Mouse (Mus musculus): Measurements from ENCODE around the gene Ctnnb1. TPM values are rescaled to one million over a fixed set of nuclear protein-coding genes. Genes with fewer than 3 reads are reported as not detected.

Ctnnb1 gene
- total RNA-seq, 1 experiment from 2014 or later, result 460 TPM

DNA sequence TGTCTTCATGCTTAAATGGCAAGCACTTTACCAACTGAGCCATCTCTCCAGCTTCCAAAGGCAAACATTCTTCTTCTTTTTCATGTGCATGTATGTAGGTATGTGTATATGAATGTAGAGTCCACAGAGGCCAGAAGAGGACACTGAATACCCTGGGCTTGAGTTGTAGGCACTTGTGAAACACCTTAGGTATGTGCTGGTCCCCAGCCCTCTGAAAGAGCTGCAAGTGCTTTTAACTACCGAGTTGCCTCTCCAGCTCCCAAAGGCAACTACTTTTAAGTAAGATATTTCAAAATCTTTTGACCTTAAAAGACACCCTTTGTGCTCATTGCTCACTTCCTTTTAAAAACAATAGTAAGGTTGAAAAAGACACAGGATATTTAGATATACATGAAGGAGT lies 2.9 kb upstream of the Ctnnb1 start:
- ATAC-seq (replicated peaks; ENCODE audit: low read depth, poor library complexity, severe bottlenecking), result no peak

DNA sequence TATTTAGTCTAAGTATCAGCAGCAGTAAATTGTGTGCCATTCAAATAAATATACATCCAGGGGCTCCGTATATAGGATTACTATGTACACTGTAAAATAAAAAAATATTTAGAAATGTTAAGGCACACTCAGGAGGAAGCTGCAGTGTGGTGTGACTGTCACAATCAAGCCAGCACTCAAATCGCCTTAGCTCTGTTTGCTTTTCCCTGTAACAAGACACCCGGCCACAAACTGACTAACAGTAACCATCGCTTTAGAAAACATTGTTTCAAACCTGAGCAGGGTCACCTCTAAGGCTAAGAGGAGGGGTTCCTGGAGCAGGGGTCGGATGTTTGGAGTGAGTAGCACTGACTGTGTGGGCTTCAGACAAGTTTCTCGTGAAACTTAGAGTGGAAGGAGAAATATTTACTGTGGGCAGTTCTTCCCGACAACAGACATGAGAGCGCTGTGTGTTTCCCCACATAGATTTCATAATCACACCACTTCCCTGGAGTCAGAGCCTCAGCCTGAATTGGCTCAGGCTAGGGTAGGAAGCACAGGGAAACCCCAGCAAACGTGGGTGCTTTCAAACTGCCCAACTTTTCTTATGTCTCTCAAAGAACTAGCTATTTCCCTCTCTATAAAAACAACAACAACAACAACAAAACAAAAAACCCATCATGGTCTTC lies 1.9 kb upstream of the Ctnnb1 start:
- ATAC-seq (replicated peaks; ENCODE audit: low read depth, poor library complexity, severe bottlenecking), result 0 out of 2 replicates have a peak, but pooled peaks have one; percentile 18

GRCm38 (mm10) chr9:120930021-120930420 lies 1.0 kb downstream of the Ctnnb1 start:
- ATAC-seq (replicated peaks; ENCODE audit: low read depth, poor library complexity, severe bottlenecking), result no peak

DNA sequence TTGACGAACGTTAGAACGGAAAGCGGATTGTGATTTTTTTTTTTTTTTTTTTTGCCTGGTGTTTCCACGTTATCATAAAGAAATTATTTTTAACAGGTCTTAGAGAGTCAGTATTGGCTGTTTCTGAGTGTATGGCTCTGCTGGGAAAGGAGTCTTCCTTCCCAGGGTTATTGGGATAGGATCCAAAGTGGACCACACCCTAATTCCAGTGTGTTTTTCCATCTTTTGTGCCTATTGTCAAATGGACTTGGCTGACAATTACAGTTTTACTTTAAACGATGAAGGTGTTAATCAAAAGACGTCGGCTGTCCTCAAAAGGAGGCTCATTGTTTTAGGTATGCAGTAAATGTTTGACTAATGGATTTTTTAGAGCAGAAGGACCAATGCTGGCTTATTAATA lies 1.8 kb downstream of the Ctnnb1 start:
- ATAC-seq (replicated peaks; ENCODE audit: low read depth, poor library complexity, severe bottlenecking), result no peak

DNA sequence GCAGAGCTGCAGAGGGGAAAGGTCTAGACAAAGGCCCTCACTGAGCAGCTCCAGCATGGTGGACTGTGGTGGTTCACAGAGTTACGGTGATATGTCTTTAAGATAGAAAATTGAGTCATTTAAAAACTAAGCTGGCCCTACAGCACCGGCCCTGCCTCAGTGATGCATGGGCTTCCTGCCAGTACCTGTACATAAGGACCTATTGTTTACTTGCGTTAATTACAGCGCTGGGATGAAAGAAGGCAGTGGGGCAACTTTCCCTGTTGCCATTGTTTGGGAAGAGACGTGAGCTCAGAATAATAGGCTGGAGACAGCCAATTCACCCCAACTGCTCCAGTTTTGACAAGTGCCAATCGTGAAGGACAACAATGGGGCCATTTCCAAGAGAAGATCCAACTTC lies 3.4 kb downstream of the Ctnnb1 start:
- no peak for ATAC-seq (replicated peaks; ENCODE audit: low read depth, poor library complexity, severe bottlenecking)

DNA sequence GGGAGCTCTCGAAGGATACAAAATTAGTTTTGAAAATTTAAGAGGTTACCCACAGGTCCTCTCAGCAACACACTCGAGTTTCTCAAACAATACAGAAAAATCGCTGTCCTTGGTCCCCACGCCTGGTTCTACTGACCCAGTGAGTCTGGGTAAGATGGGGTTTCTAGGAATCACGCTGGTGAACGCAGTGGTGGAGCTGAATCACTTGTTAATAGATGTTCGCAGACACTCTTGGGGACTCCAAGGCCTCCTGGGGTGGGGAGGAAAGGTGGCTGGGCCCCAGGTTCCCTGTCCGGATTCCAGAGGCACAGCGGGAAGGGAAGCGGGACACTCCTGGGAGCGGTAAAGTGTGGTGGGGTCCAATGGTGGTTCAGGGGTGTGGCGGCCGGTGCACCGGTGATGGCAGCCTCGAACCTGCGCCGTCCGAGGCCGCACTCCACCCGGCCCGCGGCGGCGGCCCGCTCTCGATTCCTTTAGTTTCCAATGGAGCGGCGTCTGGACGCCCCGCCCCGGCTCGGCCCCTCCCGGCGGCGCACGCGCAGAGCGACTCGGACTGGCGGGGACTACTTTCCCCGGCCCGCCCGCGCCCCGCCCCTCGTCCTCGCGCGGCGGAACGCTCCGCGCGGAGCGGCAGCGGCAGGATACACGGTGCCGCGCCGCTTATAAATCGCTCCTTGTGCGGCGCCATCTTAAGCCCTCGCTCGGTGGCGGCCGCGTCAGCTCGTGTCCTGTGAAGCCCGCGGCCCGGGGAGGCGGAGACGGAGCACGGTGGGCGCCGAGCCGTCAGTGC lies 4.0 kb downstream of the Ctnnb1 start:
- ATAC-seq (replicated peaks; ENCODE audit: low read depth, poor library complexity, severe bottlenecking), result peak; percentile 86

GRCm38 (mm10) chr9:120933587-120933885 lies 4.5 kb downstream of the Ctnnb1 start:
- no peak for ATAC-seq (replicated peaks; ENCODE audit: low read depth, poor library complexity, severe bottlenecking)

DNA sequence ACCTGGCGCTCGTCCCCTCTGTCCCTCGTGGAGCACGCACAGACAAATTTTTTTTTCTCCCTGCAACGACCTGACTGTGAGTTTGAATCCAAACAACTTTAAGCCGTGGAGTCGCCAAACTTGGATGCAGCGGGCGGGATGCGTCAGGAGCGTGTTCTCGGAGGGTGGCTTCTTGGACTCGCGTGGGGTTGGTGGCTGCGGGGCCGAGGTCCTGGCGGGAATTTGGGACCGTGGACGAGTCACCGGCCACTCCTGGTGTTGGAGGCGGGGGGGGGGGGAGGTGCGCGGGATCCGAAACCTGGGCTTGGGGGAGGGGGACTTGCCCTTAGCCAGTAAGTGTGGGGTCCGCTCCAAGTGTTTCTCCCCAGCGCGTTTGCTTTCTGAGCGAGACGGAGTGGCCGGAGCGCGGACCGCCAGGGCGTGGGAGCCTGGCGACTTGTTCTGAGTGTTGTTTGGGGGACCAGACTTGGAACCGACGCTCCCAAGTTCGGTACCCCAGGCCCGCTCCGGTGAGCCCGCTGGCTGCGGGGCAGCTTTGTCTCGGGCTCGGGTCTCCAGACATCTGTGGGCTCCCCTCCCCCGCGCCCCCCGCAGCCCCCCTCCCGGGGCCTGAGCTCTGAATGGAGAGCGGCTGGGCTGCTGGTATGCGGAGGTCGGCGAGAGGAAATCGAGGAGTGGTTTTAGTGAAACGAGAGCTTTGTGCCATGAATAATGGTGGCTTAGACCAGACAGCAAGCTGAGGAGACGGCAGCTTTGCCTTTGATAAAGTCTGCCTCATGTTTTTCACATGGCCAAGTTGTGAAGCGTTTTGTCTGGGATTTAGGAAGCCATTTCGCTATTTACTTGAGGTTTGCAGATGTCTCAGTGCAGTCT lies 5.1 kb downstream of the Ctnnb1 start:
- ATAC-seq (replicated peaks; ENCODE audit: low read depth, poor library complexity, severe bottlenecking), result 0 out of 2 replicates have a peak, but pooled peaks have one; percentile 3

DNA sequence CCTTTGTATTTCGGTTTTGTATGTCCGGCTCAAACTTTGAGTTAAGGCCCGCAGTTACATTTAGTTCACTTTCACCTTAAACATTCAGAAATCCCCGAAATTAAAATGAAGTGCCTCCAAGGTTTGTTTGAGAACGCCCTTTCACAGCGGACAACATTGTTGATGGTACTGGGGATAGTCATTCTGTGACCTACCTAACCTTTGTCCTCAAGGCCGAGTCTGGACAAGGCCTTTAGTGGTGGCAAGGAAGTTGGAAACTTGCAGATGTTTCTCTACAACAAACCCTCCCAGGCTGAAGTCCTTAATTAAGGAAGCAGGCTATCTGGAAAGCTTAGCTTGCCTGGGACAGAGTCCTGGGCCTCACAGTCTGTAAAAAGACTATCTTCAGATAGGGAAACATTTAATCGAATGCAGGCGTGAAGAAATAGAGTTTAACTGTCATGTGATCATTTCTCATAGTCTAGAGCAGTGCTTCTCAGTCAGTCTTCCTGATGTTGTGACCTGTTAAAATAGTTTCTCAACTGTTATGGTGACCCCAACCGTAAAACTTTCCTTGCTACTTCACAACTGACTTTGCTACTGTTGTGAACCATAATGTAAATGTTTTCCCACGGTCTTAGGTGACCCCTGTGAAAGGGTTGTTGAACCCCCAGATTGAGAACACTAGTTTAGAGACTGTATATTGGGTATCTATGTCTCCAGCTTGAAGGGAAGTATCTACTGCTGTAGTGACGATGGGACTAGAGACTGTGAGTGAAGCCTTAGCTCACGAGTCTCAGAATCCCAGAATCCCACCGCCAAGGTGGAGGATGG lies 6.0 kb downstream of the Ctnnb1 start:
- no peak for ATAC-seq (replicated peaks; ENCODE audit: low read depth, poor library complexity, severe bottlenecking)

DNA sequence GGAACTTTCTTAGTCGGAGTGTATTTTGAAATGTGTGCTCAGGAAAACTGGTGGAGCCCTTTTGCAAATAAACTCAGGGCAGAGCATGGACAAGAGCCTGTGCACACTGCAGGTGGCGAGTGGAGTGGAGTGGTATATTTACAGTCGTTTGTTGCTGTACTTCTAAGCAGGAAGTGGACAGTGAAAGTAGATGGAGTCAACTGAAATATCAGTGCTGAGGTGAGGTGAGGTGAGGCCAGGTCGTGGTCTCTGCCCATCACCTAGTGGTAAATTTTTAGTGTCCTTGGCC lies 6.6 kb downstream of the Ctnnb1 start:
- no peak for ATAC-seq (replicated peaks; ENCODE audit: low read depth, poor library complexity, severe bottlenecking)

GRCm38 (mm10) chr9:120936351-120936750 lies 7.3 kb downstream of the Ctnnb1 start:
- peak; percentile 44 for ATAC-seq (replicated peaks; ENCODE audit: low read depth, poor library complexity, severe bottlenecking)

DNA sequence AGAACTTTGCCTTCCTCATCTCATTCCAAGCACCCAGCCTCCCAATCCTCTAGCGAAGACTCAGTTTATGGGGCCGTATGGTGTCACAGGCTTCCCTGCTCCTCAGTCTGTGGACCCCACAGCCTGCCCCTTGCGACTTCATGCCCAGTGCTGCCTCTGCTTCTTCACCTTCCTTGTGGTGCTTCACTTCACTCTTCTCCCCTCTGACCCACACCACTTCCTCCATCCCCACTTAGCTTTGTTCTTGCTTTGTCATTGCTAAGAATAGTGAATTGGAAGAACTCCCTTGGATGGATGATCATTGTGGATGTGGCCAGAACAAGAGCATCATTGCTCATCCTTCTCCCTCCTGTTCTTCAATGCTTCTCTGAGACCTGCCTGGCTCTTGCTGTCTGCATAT lies 11.8 kb downstream of the Ctnnb1 start:
- peak; percentile 29; the same call in 1 of the 2 replicates for ATAC-seq (replicated peaks; ENCODE audit: low read depth, poor library complexity, severe bottlenecking)

- ATAC-seq (replicated peaks; ENCODE audit: low read depth, poor library complexity, severe bottlenecking), result no peak
These were observed 14.7 kb downstream of the Ctnnb1 start for GRCm38 (mm10) chr9:120943757-120944156.

DNA sequence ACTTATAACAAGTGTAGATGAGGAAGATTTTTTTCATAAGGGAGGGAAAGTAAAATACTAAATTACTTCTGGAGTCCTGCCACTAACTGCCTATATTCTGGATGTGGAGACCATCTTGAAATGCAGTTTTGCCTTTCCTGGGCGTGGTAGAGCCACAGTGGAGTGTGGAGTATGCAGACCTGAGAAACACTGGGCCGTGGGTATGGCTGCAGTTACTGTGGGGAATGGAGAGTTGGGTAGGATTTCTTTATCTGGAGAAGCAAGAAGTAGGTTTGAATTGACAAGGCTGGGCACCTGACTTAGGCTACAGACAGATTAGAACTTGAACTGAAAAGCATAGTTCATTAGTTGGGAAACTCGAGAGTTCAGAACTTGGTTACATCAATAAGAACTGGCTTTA lies 15.2 kb downstream of the Ctnnb1 start:
- ATAC-seq (replicated peaks; ENCODE audit: low read depth, poor library complexity, severe bottlenecking), result peak; percentile 16; the same call in 1 of the 2 replicates

DNA sequence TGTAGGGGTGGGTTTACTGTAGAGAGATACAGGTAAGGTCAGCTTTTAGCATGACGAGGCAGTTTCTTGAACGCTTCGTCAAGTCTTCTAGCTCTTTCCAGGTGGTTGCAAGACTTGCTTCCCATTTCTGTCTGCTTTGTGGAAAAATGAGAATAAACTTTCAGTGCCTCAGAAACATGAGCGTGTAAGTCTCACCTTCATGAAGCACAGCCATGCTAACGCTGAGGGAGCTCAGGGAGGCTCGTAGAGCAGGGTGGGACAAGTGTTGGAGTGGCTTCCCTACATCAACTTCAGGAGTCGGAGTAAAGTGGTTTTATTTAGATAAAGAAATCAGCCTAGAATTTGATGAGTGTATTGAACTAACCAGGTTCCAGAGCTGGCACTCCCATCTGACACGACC lies 17.1 kb downstream of the Ctnnb1 start:
- no peak for ATAC-seq (replicated peaks; ENCODE audit: low read depth, poor library complexity, severe bottlenecking)

- ATAC-seq (replicated peaks; ENCODE audit: low read depth, poor library complexity, severe bottlenecking), result no peak
These were observed 19.8 kb downstream of the Ctnnb1 start for GRCm38 (mm10) chr9:120948832-120949231.

DNA sequence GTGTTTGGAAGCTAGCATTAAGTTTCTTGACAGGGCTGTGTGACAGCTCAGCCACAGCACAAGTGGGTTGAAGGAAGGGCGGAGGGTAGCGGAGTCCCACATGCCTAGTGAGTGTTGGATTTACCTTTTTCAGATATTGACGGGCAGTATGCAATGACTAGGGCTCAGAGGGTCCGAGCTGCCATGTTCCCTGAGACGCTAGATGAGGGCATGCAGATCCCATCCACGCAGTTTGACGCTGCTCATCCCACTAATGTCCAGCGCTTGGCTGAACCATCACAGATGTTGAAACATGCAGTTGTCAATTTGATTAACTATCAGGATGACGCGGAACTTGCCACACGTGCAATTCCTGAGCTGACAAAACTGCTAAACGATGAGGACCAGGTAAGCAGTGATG lies 21.7 kb downstream of the Ctnnb1 start:
- no peak for ATAC-seq (replicated peaks; ENCODE audit: low read depth, poor library complexity, severe bottlenecking)

- no peak for ATAC-seq (replicated peaks; ENCODE audit: low read depth, poor library complexity, severe bottlenecking)
These were observed 22.9 kb downstream of the Ctnnb1 start for GRCm38 (mm10) chr9:120951947-120952346.

GRCm38 (mm10) chr9:120958051-120958450 lies 29.0 kb downstream of the Ctnnb1 start:
- ATAC-seq (replicated peaks; ENCODE audit: low read depth, poor library complexity, severe bottlenecking), result no peak

- ATAC-seq (replicated peaks; ENCODE audit: low read depth, poor library complexity, severe bottlenecking), result no peak
These were observed 29.5 kb downstream of the Ctnnb1 start for GRCm38 (mm10) chr9:120958560-120958959.

Measured in common myeloid progenitor, adult 5-6 weeks (primary cell).